Mouse (Mus musculus): ENCODE measurements around the gene Mfsd9.

Gene Mfsd9

DNA sequence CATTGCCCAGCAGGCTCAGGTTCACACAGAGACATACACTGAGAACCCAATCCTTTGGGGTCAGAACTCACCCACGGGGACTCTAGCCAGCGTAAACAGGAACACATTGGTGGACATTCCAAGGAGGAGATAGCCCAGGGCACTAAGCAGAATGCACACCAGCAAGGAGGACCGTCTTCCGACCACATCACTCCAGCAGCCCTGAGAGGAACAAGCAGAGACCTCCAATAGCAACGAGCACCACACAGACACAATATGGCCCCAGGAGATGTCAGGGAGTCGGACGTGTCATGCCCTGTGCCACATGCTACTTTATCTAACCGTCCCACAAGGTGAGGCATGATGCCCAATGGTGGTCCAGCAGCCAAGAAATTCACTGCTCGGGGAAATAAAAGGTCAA lies 6.2 kb downstream of the Mfsd9 start:
- no peak for DNase-seq (ENCODE audit: extremely low spot score, low read depth, low spot score)

DNA sequence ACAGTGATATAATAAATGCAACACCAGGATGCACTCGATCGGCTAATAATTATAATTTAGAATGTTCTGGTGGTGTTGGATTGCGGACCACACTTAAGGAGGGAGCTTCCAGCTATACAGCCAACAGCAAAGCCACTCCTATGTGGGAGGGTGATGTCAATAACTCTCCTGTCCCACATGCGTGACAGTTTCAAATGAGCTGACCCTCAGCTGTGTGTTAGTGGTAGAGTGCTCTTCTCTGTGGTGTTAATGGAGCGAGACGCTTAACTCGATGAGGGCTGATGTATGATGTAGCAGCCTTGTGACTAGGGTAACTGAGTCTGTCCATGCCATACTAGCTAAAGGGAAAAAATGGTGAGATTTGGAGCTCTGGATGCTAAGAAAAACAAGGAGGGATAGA lies 7.0 kb downstream of the Mfsd9 start:
- DNase-seq (ENCODE audit: extremely low spot score, low read depth, low spot score), result no peak

GRCm38 (mm10) chr1:40776763-40777162 lies 13.7 kb downstream of the Mfsd9 start:
- DNase-seq (ENCODE audit: extremely low spot score, low read depth, low spot score), result no peak

GRCm38 (mm10) chr1:40776102-40776501 lies 14.4 kb downstream of the Mfsd9 start:
- no peak for DNase-seq (ENCODE audit: extremely low spot score, low read depth, low spot score)

- no peak for DNase-seq (ENCODE audit: extremely low spot score, low read depth, low spot score)
Measured at GRCm38 (mm10) chr1:40774040-40774439, 16.4 kb downstream of the Mfsd9 start.

DNA sequence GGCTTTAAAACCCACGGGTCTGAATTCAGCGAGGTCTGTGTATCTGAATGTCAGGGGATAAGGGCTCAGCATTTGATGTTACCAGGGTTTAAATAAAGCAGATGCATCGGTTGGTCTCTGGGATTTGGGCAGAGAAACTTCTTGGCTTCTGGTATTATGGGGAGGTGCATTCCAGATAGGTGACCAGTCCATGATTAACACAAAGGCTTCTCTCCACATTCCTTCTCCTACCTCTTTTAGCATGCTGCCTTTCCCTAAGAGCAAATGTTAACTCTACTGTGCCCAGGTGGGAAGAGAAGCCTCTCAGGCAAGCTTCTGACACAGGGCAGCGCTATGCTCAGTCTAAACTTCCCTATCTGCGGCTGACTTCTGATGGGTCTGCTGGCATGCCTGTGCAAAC lies 17.3 kb downstream of the Mfsd9 start:
- DNase-seq (ENCODE audit: extremely low spot score, low read depth, low spot score), result no peak

DNA sequence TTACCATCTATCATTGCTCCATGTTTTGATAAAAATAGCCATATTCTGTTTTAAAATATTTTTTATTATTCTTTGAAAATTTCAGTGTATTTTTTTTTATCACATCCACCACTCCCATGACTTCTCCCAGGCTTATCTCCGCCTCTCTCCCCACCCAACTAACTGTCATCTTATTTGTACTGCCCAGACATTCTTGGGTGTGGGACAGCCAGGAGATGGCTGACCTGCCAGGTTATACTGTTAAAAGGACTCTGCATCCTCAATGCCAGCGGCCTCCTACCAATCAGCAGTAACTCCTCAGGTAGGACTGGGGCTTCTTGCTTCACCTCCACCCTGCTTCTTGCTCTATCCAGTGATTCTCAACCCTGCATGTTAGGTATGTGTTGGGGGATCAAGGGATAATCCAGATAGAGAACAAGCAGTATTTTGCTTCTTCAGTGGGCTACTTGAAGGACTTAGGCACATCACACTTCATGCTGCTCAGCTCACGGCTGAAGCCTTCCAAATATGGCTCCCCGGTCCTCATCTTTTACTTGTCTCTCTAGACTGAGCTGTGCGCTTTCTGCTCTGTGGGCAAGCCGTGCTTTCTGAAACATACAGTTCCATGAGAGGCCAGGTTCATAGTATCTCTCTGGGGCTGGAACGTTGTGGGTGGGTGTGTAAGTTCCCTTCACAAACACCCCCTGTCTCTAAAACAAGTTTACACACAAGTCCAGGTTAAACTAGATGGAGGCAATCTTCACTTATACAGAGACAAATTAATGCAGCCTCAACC lies 19.1 kb downstream of the Mfsd9 start:
- no peak for DNase-seq (ENCODE audit: extremely low spot score, low read depth, low spot score)

GRCm38 (mm10) chr1:40769331-40769894 lies 21.1 kb downstream of the Mfsd9 start:
- DNase-seq (ENCODE audit: extremely low spot score, low read depth, low spot score), result no peak

DNA sequence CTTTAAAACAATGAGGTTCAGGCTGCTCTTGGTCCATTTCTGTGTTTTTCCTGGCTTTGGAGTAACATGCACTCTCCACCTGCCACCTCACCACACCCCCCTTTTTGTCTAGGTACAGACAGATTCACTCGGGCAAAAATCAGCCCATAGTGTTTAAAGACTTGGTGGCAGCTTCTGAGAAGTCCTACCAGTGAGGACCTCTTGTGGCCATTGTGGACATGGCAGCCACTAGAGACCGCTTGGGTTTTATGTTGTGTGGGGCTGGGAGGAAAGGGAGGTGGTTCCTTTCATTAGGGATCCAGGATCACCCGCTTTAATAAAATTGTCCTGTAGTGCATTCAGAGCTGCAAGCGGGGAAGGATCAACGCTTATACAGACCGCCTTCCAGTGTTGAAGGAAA lies 21.9 kb downstream of the Mfsd9 start:
- no peak for DNase-seq (ENCODE audit: extremely low spot score, low read depth, low spot score)

- DNase-seq (ENCODE audit: extremely low spot score, low read depth, low spot score), result no peak
Measured at GRCm38 (mm10) chr1:40767588-40767987, 22.9 kb downstream of the Mfsd9 start.

GRCm38 (mm10) chr1:40765521-40765920 lies 25.0 kb downstream of the Mfsd9 start:
- DNase-seq (ENCODE audit: extremely low spot score, low read depth, low spot score), result no peak

DNA sequence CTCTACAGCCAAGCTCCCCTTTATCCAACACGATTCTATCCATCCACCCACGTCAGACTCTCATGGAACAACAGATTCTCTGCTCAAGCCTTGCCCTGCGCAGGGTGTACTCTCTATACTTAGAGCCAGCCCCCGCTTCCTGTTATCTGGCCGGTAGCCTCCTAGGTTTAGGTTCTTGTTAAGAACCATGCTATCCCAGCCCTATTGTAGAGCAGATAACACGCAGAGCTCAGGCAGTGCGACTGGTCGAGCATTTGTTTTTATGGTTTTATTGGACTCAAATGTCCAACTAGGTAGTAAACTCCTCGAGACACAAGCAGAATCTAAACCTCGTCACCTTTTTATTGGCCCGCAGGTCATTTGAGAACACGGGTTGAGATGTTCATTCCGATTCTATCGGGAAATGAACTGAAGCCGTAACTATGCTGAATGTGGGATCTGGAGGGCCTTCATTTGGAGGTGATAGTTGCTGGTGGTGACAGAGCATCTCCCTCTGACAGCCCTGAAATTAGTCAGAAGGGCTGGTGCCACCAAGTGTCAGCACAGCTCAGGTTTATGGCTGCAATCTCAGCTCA lies 25.7 kb downstream of the Mfsd9 start:
- DNase-seq (ENCODE audit: extremely low spot score, low read depth, low spot score), result no peak

GRCm38 (mm10) chr1:40764042-40764441 lies 26.4 kb downstream of the Mfsd9 start:
- DNase-seq (ENCODE audit: extremely low spot score, low read depth, low spot score), result no peak

DNA sequence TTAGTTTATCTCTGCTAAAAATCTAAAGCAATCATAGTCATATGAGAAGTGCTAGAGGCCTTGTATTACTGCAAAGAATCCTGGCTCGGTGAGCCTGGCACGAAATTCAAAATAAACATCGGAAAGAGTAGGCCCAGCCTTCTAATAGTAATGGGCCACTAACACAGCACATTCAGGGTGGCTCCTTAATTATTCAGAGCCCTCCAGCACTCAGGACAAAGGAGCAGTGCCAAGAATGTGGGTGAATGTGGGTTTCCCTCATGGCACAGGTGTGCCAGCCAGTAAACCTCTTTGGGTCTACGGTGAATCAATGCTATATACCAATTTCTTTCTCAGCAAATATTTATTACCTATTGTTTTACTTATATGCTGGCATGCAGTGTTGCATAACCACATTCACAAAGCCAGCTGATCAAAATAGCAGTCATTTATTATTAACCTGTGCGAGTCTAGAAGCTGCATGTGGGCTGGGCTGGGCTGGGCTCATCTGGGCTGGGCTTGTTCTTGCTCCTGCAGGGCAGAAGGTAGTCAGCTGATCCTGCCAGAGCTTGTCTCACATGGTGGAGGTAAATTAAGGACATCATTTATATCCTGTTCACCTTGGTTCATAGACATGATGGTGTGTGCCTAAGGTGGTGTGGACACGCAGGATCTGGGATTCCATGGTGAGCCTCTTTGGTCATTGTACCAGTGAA lies 30.6 kb downstream of the Mfsd9 start:
- no peak for DNase-seq (ENCODE audit: extremely low spot score, low read depth, low spot score)

DNA sequence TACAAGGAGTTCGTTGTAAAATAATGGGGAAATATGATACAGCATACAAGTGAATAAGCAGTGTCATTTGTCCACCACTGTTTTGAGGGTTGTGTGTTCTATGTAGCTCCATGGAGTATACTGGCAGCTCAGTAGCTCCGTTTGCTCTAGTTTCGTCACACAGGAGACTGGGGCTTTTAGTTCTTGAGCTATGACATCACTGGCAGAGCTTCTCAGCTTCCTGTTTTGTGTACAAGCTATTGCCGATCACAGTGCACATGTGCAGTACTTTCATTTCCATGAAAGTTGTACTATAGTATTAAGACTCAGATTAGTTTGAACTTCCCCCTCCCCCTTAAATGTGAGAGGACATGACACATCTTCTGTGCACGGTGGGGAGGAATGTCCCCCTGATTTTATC lies 44.4 kb downstream of the Mfsd9 start:
- no peak for DNase-seq (ENCODE audit: extremely low spot score, low read depth, low spot score)

DNA sequence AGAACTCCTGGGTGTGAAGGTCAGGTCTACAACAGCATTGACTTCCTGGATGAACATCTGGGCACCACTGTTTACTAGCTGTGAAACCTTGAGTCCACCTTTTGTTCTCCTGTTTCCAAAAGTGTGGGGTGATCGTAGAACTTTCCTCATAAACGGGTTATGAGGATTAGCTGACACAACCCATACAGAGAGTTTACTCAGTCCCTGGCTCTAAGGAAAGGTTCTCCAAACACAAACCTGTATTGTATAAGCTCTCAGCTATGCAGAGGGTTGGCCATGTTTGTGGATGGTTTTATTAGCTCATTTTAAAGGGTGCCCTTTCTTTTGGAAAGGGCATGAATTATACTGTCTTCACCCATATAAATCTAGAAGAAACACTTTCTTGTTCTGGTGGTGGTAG lies 49.7 kb downstream of the Mfsd9 start:
- no peak for DNase-seq (ENCODE audit: extremely low spot score, low read depth, low spot score)

GRCm38 (mm10) chr1:40738246-40738645 lies 52.2 kb downstream of the Mfsd9 start:
- DNase-seq (ENCODE audit: extremely low spot score, low read depth, low spot score), result peak; percentile 30

GRCm38 (mm10) chr1:40737671-40738070 lies 52.8 kb downstream of the Mfsd9 start:
- DNase-seq (ENCODE audit: extremely low spot score, low read depth, low spot score), result no peak

GRCm38 (mm10) chr1:40728636-40729035 lies 61.9 kb downstream of the Mfsd9 start:
- no peak for DNase-seq (ENCODE audit: extremely low spot score, low read depth, low spot score)

GRCm38 (mm10) chr1:40727404-40727803 lies 63.1 kb downstream of the Mfsd9 start:
- no peak for DNase-seq (ENCODE audit: extremely low spot score, low read depth, low spot score)

DNA sequence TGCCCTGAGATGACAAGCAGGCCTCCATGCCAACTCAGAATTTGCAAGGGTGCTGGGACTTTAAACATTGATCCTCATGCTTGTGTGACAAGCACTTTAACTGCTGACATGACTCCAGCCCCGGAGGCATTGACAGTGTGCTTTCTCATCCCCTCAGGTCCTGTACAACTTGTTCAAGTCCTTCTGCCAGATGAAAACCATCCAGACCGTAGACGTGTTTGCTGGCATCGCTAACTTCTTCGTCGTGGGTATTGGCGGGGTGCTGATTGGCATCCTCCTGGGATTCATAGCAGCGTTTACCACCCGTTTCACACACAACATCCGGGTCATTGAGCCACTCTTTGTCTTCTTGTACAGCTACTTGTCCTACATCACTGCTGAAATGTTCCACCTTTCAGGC lies 64.4 kb downstream of the Mfsd9 start:
- DNase-seq (ENCODE audit: extremely low spot score, low read depth, low spot score), result no peak
